Mouse (Mus musculus): ENCODE data around the gene Krtap3-1. TPM values are rescaled to one million over a fixed set of nuclear protein-coding genes. Genes with fewer than 3 reads are reported as not detected.
"Not testable (repeated sequence)": the region's sequence is repeated elsewhere in the genome, so short reads cannot be mapped to it uniquely, and the experiment has no call there.

Gene Krtap3-1
- not detected in 2 replicates for polyA plus RNA-seq (2015; fragmentation: Nextera tagmentation; extraction: Ambion mirVana)

- H3K27me3 ChIP-seq (replicated peaks), result no peaks in the 10 kb centered on the region
- no peak for ATAC-seq (replicated peaks)
- H3K4me2 ChIP-seq, result no peak within 1 kb of the TSS
- H3K9ac ChIP-seq, result no peak within 1 kb of the TSS
- H3K4me1 ChIP-seq, result no peaks in the 10 kb centered on the region
- H3K36me3 ChIP-seq (replicated peaks), result no peaks in the 10 kb centered on the region
- no peak within 1 kb of the TSS for H3K4me3 ChIP-seq
- 94% methylated on average over 7 of the region's 7 CpGs for WGBS
- no peaks in the 10 kb centered on the region for H3K9me3 ChIP-seq
- H3K27ac ChIP-seq, result no peak within 1 kb of the TSS
Observed at GRCm38 (mm10) chr11:99566530-99566929, at the start of gene Krtap3-1. Gene Krtap3-1, minus strand, starts transcription at chr11:99566630.

GRCm38 (mm10) chr11:99614796-99615363, 48.5 kb upstream of the Krtap3-1 start, which contains the start of gene Krtap2-4:
Gene Krtap2-4, minus strand, starts transcription at chr11:99614846.
- Histone ChIP-seq H3K36me3 (replicated peaks) (no peaks in the 10 kb centered on the region), H3K9me3 (no peaks in the 10 kb centered on the region), H3K9ac (no peak within 1 kb of the TSS), H3K4me2 (no peak within 1 kb of the TSS), H3K4me3 (no peak within 1 kb of the TSS), H3K27me3 (replicated peaks) (no peaks in the 10 kb centered on the region), H3K27ac (no peak within 1 kb of the TSS), H3K4me1 (no peaks in the 10 kb centered on the region)
- 68% methylated on average over 3 of the region's 3 CpGs for WGBS
- no peak for ATAC-seq (replicated peaks)

GRCm38 (mm10) chr11:99610089-99610488, 43.7 kb upstream of the Krtap3-1 start, which contains the start of gene Gm11937:
Gene Gm11937, minus strand, starts transcription at chr11:99610189.
- not testable (repeated sequence) for H3K27ac ChIP-seq; ATAC-seq (replicated peaks); H3K4me3 ChIP-seq; H3K4me1 ChIP-seq; H3K9ac ChIP-seq; H3K36me3 ChIP-seq (replicated peaks); H3K27me3 ChIP-seq (replicated peaks); H3K4me2 ChIP-seq; H3K9me3 ChIP-seq
- 78% methylated on average over 1 of the region's 2 CpGs for WGBS

GRCm38 (mm10) chr11:99609126-99609525, 42.7 kb upstream of the Krtap3-1 start:
- ATAC-seq (replicated peaks), result no peak
- H3K4me3 ChIP-seq, result no peak overlapping the region
- H3K9me3 ChIP-seq, result no peaks in the 10 kb centered on the region
- H3K36me3 ChIP-seq (replicated peaks), result no peaks in the 10 kb centered on the region
- 73% methylated on average over 1 of the region's 1 CpGs for WGBS
- H3K27me3 ChIP-seq (replicated peaks), result no peaks in the 10 kb centered on the region
- no peak overlapping the region for H3K4me2 ChIP-seq
- H3K9ac ChIP-seq, result no peak overlapping the region
- no peak overlapping the region for H3K27ac ChIP-seq
- H3K4me1 ChIP-seq, result no peaks in the 10 kb centered on the region

- not testable (repeated sequence) for H3K9me3 ChIP-seq; H3K4me2 ChIP-seq; ATAC-seq (replicated peaks); H3K4me3 ChIP-seq; H3K36me3 ChIP-seq (replicated peaks); H3K9ac ChIP-seq; H3K27ac ChIP-seq; H3K4me1 ChIP-seq; H3K27me3 ChIP-seq (replicated peaks)
- WGBS, result 78% methylated on average over 1 of the region's 1 CpGs
Observed at GRCm38 (mm10) chr11:99603208-99603607, 36.8 kb upstream of the Krtap3-1 start, which contains the start of gene Gm11938. Gene Gm11938, minus strand, starts transcription at chr11:99603308.

- not testable (repeated sequence) for H3K9ac ChIP-seq; H3K4me2 ChIP-seq; H3K27ac ChIP-seq; H3K4me3 ChIP-seq; H3K36me3 ChIP-seq (replicated peaks); ATAC-seq (replicated peaks); H3K4me1 ChIP-seq; H3K27me3 ChIP-seq (replicated peaks); H3K9me3 ChIP-seq
- WGBS, result 88% methylated on average over 6 of the region's 6 CpGs
Observed at GRCm38 (mm10) chr11:99597742-99598141, 31.3 kb upstream of the Krtap3-1 start, which contains the start of gene Krtap9-3. Gene Krtap9-3, minus strand, starts transcription at chr11:99598105.

- Histone ChIP-seq H3K27me3 (replicated peaks) (no peaks in the 10 kb centered on the region), H3K4me2 (no peak within 1 kb of the TSS), H3K4me3 (no peak within 1 kb of the TSS), H3K4me1 (no peaks in the 10 kb centered on the region), H3K27ac (no peak within 1 kb of the TSS), H3K9me3 (no peaks in the 10 kb centered on the region), H3K36me3 (replicated peaks) (no peaks in the 10 kb centered on the region), H3K9ac (no peak within 1 kb of the TSS)
- 89% methylated on average over 6 of the region's 6 CpGs for WGBS
- no peak for ATAC-seq (replicated peaks)
Observed at GRCm38 (mm10) chr11:99590981-99591380, 24.6 kb upstream of the Krtap3-1 start, which contains the start of gene Krtap1-3. Gene Krtap1-3, minus strand, starts transcription at chr11:99591339.

GRCm38 (mm10) chr11:99585096-99585495, 18.7 kb upstream of the Krtap3-1 start:
- no peak overlapping the region for H3K27ac ChIP-seq
- no peaks in the 10 kb centered on the region for H3K9me3 ChIP-seq
- no peak overlapping the region for H3K9ac ChIP-seq
- no peaks in the 10 kb centered on the region for H3K4me1 ChIP-seq
- no peak overlapping the region for H3K4me3 ChIP-seq
- 87% methylated on average over 7 of the region's 7 CpGs for WGBS
- no peaks in the 10 kb centered on the region for H3K36me3 ChIP-seq (replicated peaks)
- no peak for ATAC-seq (replicated peaks)
- no peak overlapping the region for H3K4me2 ChIP-seq
- no peaks in the 10 kb centered on the region for H3K27me3 ChIP-seq (replicated peaks)

- 89% methylated on average over 5 of the region's 5 CpGs for WGBS
- H3K4me2 ChIP-seq, result no peak within 1 kb of the TSS
- no peak for ATAC-seq (replicated peaks)
- no peaks in the 10 kb centered on the region for H3K9me3 ChIP-seq
- H3K27me3 ChIP-seq (replicated peaks), result no peaks in the 10 kb centered on the region
- no peaks in the 10 kb centered on the region for H3K36me3 ChIP-seq (replicated peaks)
- H3K9ac ChIP-seq, result no peak within 1 kb of the TSS
- H3K4me1 ChIP-seq, result no peaks in the 10 kb centered on the region
- H3K27ac ChIP-seq, result no peak within 1 kb of the TSS
- H3K4me3 ChIP-seq, result no peak within 1 kb of the TSS
Observed at GRCm38 (mm10) chr11:99583245-99583704, 16.8 kb upstream of the Krtap3-1 start, which contains the start of gene Krtap1-4. Gene Krtap1-4, minus strand, starts transcription at chr11:99583654.

- Histone ChIP-seq H3K4me2 (no peak overlapping the region), H3K27ac (no peak overlapping the region), H3K9ac (no peak overlapping the region), H3K27me3 (replicated peaks) (no peaks in the 10 kb centered on the region), H3K36me3 (replicated peaks) (no peaks in the 10 kb centered on the region), H3K9me3 (no peaks in the 10 kb centered on the region), H3K4me1 (no peaks in the 10 kb centered on the region), H3K4me3 (no peak overlapping the region)
- 85% methylated on average over 6 of the region's 6 CpGs for WGBS
- ATAC-seq (replicated peaks), result no peak
Observed at GRCm38 (mm10) chr11:99581564-99581963, 15.1 kb upstream of the Krtap3-1 start.

- Histone ChIP-seq H3K27me3 (replicated peaks) (no peaks in the 10 kb centered on the region), H3K4me2 (no peak overlapping the region), H3K4me1 (no peaks in the 10 kb centered on the region), H3K9ac (no peak overlapping the region), H3K36me3 (replicated peaks) (no peaks in the 10 kb centered on the region), H3K9me3 (no peaks in the 10 kb centered on the region), H3K4me3 (no peak overlapping the region), H3K27ac (no peak overlapping the region)
- WGBS, result 95% methylated on average over 5 of the region's 5 CpGs
- no peak for ATAC-seq (replicated peaks)
Observed at GRCm38 (mm10) chr11:99581051-99581450, 14.6 kb upstream of the Krtap3-1 start.

- Histone ChIP-seq H3K4me3 (no peak within 1 kb of the TSS), H3K9me3 (no peaks in the 10 kb centered on the region), H3K36me3 (replicated peaks) (no peaks in the 10 kb centered on the region), H3K4me1 (no peaks in the 10 kb centered on the region), H3K27me3 (replicated peaks) (no peaks in the 10 kb centered on the region), H3K9ac (no peak within 1 kb of the TSS), H3K27ac (no peak within 1 kb of the TSS), H3K4me2 (no peak within 1 kb of the TSS)
- no peak for ATAC-seq (replicated peaks)
- 90% methylated on average over 6 of the region's 6 CpGs for WGBS
Observed at GRCm38 (mm10) chr11:99580636-99581035, 14.2 kb upstream of the Krtap3-1 start, which contains the start of gene Krtap1-5. Gene Krtap1-5, minus strand, starts transcription at chr11:99581016.

GRCm38 (mm10) chr11:99574106-99574505, 7.7 kb upstream of the Krtap3-1 start:
- H3K9me3 ChIP-seq, result no peaks in the 10 kb centered on the region
- H3K27ac ChIP-seq, result no peak overlapping the region
- peak; percentile 69; the same call in 1 of the 2 replicates for ATAC-seq (replicated peaks)
- H3K4me2 ChIP-seq, result peak overlapping the region; percentile 40
- H3K9ac ChIP-seq, result peak overlapping the region; percentile 34; the same call in 1 of the 2 replicates
- no peak overlapping the region; the same call in 1 of the 2 replicates for H3K4me3 ChIP-seq
- H3K4me1 ChIP-seq, result no peaks in the 10 kb centered on the region
- no peaks in the 10 kb centered on the region for H3K27me3 ChIP-seq (replicated peaks)
- no peaks in the 10 kb centered on the region for H3K36me3 ChIP-seq (replicated peaks)
- 7% methylated on average over 7 of the region's 7 CpGs for WGBS

All from midbrain, embryonic 15.5 days (tissue).